Mouse (Mus musculus): ENCODE results near the gene Spata18. TPM values are rescaled to one million over a fixed set of nuclear protein-coding genes. Genes with fewer than 3 reads are reported as not detected.

Spata18 gene
- 0.15 TPM in 1 of 2 replicates, not detected in the other for polyA plus RNA-seq (2016; fragmentation: Nextera tagmentation; extraction: Ambion mirVana)

GRCm38 (mm10) chr5:73651061-73651854 lies at the start of gene Spata18:
TSS of gene Spata18 (plus strand) at chr5:73651379.
- under 1% methylated on average over 57 of the region's 57 CpGs for WGBS
- 0 out of 2 replicates have a peak within 1 kb of the TSS, but pooled peaks have one; percentile 2 for H3K27ac ChIP-seq (replicated peaks)

DNA sequence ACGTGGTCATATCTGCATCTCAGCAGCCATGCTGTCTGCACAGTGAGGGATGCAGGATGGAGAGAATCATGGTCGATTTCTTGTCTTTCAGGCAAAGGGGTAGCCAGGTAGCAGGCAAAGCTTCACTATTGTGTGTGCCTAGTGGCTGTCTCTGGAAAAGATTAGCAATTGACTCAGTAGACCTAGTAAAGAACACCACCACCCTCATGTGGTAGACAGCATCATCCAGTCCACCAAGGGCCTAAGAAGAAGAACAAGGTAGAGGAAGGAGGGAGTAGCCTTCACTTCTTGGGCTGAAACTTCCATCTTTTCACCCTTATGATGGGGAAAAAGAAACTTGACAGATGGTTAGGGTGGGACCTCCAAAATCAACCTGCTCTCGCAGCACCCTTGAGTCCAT lies 48.3 kb upstream of the Spata18 start:
- Histone ChIP-seq H3K9me3 (no peaks in the 10 kb centered on the region; the same call in 1 of the 2 replicates), H3K36me3 (replicated peaks) (no peaks in the 10 kb centered on the region), H3K27ac (replicated peaks) (no peak overlapping the region), H3K27me3 (replicated peaks; ENCODE audit: low read depth, poor library complexity, severe bottlenecking) (no peaks in the 10 kb centered on the region), H3K4me3 (no peak overlapping the region), H3K4me1 (peaks cover 7% of the 10 kb centered on the region)
- no peak for DNase-seq (ENCODE audit: low spot score)
- 82% methylated on average over 3 of the region's 3 CpGs for WGBS

More at GRCm38 (mm10) chr5:73651061-73651854, at the start of gene Spata18:
- peaks cover 88% of the 10 kb centered on the region for H3K27me3 ChIP-seq (replicated peaks; ENCODE audit: low read depth, poor library complexity, severe bottlenecking)
- no peaks in the 10 kb centered on the region for H3K36me3 ChIP-seq (replicated peaks)
- no peaks in the 10 kb centered on the region for H3K9me3 ChIP-seq
- peaks cover 41% of the 10 kb centered on the region for H3K4me1 ChIP-seq
- peak; percentile 63 for DNase-seq (ENCODE audit: low spot score)
- H3K4me3 ChIP-seq: peak within 1 kb of the TSS; percentile 61

GRCm38 (mm10) chr5:73604542-73604941 lies 46.6 kb upstream of the Spata18 start:
- DNase-seq (ENCODE audit: low spot score): no peak
- Histone ChIP-seq H3K4me1 (no peaks in the 10 kb centered on the region), H3K36me3 (replicated peaks) (no peaks in the 10 kb centered on the region), H3K27ac (replicated peaks) (no peak overlapping the region), H3K27me3 (replicated peaks; ENCODE audit: low read depth, poor library complexity, severe bottlenecking) (no peaks in the 10 kb centered on the region), H3K9me3 (no peaks in the 10 kb centered on the region; the same call in 1 of the 2 replicates), H3K4me3 (no peak overlapping the region)
- 95% methylated on average over 6 of the region's 6 CpGs for WGBS

GRCm38 (mm10) chr5:73604964-73605363 lies 46.2 kb upstream of the Spata18 start:
- Histone ChIP-seq H3K4me3 (no peak overlapping the region), H3K4me1 (no peaks in the 10 kb centered on the region), H3K27ac (replicated peaks) (no peak overlapping the region), H3K36me3 (replicated peaks) (no peaks in the 10 kb centered on the region), H3K27me3 (replicated peaks; ENCODE audit: low read depth, poor library complexity, severe bottlenecking) (no peaks in the 10 kb centered on the region), H3K9me3 (no peaks in the 10 kb centered on the region; the same call in 1 of the 2 replicates)
- WGBS: 89% methylated on average over 6 of the region's 6 CpGs
- DNase-seq (ENCODE audit: low spot score): no peak

DNA sequence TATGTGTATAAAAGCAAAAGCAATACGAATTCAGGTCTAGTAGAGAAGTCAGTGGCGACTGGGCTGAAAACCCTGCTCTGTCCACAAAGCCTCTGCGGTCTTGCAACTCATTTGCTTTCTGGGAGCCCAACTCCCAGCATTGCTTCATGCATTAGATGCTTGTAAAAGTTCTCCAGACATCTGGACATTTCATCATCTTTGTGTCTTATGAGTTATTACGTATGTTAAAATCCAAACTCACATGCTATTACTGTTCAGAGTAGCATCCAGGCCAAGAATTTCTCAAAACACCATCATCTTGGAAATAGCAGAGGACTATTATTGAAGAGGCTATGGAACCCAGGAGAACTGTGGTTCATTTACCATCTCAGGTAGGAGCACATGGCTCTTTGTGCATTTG lies 40.1 kb upstream of the Spata18 start:
- WGBS: 97% methylated on average over 4 of the region's 4 CpGs
- Histone ChIP-seq H3K4me3 (no peak overlapping the region), H3K9me3 (peaks cover 4% of the 10 kb centered on the region; the same call in 1 of the 2 replicates), H3K27me3 (replicated peaks; ENCODE audit: low read depth, poor library complexity, severe bottlenecking) (no peaks in the 10 kb centered on the region), H3K27ac (replicated peaks) (no peak overlapping the region), H3K36me3 (replicated peaks) (no peaks in the 10 kb centered on the region), H3K4me1 (no peaks in the 10 kb centered on the region)
- DNase-seq (ENCODE audit: low spot score): no peak

GRCm38 (mm10) chr5:73613296-73613695 lies 37.9 kb upstream of the Spata18 start:
- Histone ChIP-seq H3K27me3 (replicated peaks; ENCODE audit: low read depth, poor library complexity, severe bottlenecking) (no peaks in the 10 kb centered on the region), H3K27ac (replicated peaks) (no peak overlapping the region), H3K9me3 (peaks cover 4% of the 10 kb centered on the region; the same call in 1 of the 2 replicates), H3K4me1 (no peaks in the 10 kb centered on the region), H3K36me3 (replicated peaks) (no peaks in the 10 kb centered on the region), H3K4me3 (no peak overlapping the region)
- no peak for DNase-seq (ENCODE audit: low spot score)
- WGBS: 92% methylated on average over 8 of the region's 8 CpGs

- peaks cover 4% of the 10 kb centered on the region; the same call in 1 of the 2 replicates for H3K9me3 ChIP-seq
- DNase-seq (ENCODE audit: low spot score): no peak
- no peaks in the 10 kb centered on the region for H3K36me3 ChIP-seq (replicated peaks)
- no peak overlapping the region for H3K27ac ChIP-seq (replicated peaks)
- H3K4me1 ChIP-seq: no peaks in the 10 kb centered on the region
- no peak overlapping the region for H3K4me3 ChIP-seq
- WGBS: 81% methylated on average over 7 of the region's 7 CpGs
- no peaks in the 10 kb centered on the region for H3K27me3 ChIP-seq (replicated peaks; ENCODE audit: low read depth, poor library complexity, severe bottlenecking)
These were observed 36.0 kb upstream of the Spata18 start for GRCm38 (mm10) chr5:73615211-73615610.

DNA sequence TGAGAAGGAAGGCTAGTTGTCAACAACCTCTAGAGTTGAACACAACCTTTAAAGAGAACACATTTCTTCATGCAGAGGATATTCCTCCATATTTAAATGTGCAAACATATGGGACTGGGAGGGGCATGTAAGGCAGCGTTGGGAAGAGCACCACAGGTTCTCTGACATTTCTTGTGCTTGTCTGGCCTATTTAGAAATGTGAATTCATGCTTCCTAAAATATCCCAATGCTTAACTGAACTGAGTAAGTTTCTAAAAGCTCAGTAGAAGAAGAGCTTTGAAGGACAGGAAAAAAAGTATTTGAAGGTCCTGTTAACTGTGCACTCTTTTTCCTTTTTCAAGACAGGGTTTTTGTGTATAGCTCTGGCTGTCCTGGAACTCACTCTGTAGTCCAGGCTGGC lies 32.2 kb upstream of the Spata18 start:
- no peak for DNase-seq (ENCODE audit: low spot score)
- no peaks in the 10 kb centered on the region for H3K36me3 ChIP-seq (replicated peaks)
- H3K9me3 ChIP-seq: no peaks in the 10 kb centered on the region
- 81% methylated on average over 1 of the region's 1 CpGs for WGBS
- no peak overlapping the region for H3K27ac ChIP-seq (replicated peaks)
- no peaks in the 10 kb centered on the region for H3K4me1 ChIP-seq
- H3K4me3 ChIP-seq: no peak overlapping the region
- H3K27me3 ChIP-seq (replicated peaks; ENCODE audit: low read depth, poor library complexity, severe bottlenecking): no peaks in the 10 kb centered on the region

GRCm38 (mm10) chr5:73625505-73625904 lies 25.7 kb upstream of the Spata18 start:
- H3K27ac ChIP-seq (replicated peaks): no peak overlapping the region
- DNase-seq (ENCODE audit: low spot score): no peak
- 52% methylated on average over 1 of the region's 1 CpGs for WGBS

GRCm38 (mm10) chr5:73626842-73627241 lies 24.3 kb upstream of the Spata18 start:
- DNase-seq (ENCODE audit: low spot score): no peak
- H3K36me3 ChIP-seq (replicated peaks): no peaks in the 10 kb centered on the region
- no peaks in the 10 kb centered on the region for H3K9me3 ChIP-seq
- peaks cover 9% of the 10 kb centered on the region; the same call in 1 of the 2 replicates for H3K4me1 ChIP-seq
- no peak overlapping the region for H3K4me3 ChIP-seq
- 92% methylated on average over 7 of the region's 7 CpGs for WGBS
- no peaks in the 10 kb centered on the region for H3K27me3 ChIP-seq (replicated peaks; ENCODE audit: low read depth, poor library complexity, severe bottlenecking)
- H3K27ac ChIP-seq (replicated peaks): no peak overlapping the region

More at GRCm38 (mm10) chr5:73625505-73625904, 25.7 kb upstream of the Spata18 start:
- H3K36me3 ChIP-seq (replicated peaks): no peaks in the 10 kb centered on the region
- H3K4me1 ChIP-seq: no peaks in the 10 kb centered on the region
- H3K9me3 ChIP-seq: no peaks in the 10 kb centered on the region
- H3K27me3 ChIP-seq (replicated peaks; ENCODE audit: low read depth, poor library complexity, severe bottlenecking): no peaks in the 10 kb centered on the region
- H3K4me3 ChIP-seq: no peak overlapping the region

GRCm38 (mm10) chr5:73627559-73627958 lies 23.6 kb upstream of the Spata18 start:
- WGBS: 49% methylated on average over 4 of the region's 4 CpGs
- Histone ChIP-seq H3K9me3 (no peaks in the 10 kb centered on the region), H3K27me3 (replicated peaks; ENCODE audit: low read depth, poor library complexity, severe bottlenecking) (no peaks in the 10 kb centered on the region), H3K36me3 (replicated peaks) (no peaks in the 10 kb centered on the region), H3K27ac (replicated peaks) (no peak overlapping the region), H3K4me1 (peaks cover 9% of the 10 kb centered on the region; the same call in 1 of the 2 replicates), H3K4me3 (no peak overlapping the region)
- DNase-seq (ENCODE audit: low spot score): no peak

DNA sequence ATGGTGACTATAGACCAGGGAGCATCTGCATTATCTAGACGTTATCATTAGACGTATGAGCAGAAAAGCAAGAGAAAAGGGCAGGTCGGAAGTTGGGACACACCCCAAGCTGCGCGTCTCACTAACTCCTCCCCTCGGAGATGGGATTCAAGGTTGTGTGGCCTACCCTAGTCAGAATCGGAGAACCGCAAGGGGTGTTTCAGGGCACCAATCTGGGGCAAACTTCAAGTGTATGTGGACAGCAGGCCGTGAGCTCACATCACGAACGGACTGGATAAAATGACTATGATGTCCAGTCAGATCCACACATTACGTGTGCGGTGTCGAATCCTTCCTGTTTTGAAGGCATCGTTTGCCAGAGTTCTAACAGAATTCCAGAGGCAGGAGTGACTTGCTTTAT lies 23.2 kb upstream of the Spata18 start:
- H3K9me3 ChIP-seq: no peaks in the 10 kb centered on the region
- 74% methylated on average over 15 of the region's 15 CpGs for WGBS
- H3K4me1 ChIP-seq: peaks cover 9% of the 10 kb centered on the region; the same call in 1 of the 2 replicates
- no peak overlapping the region for H3K4me3 ChIP-seq
- no peak overlapping the region for H3K27ac ChIP-seq (replicated peaks)
- H3K36me3 ChIP-seq (replicated peaks): 0 out of 2 replicates have a peak, but pooled peaks cover under 1% of the 10 kb centered on the region
- DNase-seq (ENCODE audit: low spot score): no peak
- H3K27me3 ChIP-seq (replicated peaks; ENCODE audit: low read depth, poor library complexity, severe bottlenecking): no peaks in the 10 kb centered on the region

DNA sequence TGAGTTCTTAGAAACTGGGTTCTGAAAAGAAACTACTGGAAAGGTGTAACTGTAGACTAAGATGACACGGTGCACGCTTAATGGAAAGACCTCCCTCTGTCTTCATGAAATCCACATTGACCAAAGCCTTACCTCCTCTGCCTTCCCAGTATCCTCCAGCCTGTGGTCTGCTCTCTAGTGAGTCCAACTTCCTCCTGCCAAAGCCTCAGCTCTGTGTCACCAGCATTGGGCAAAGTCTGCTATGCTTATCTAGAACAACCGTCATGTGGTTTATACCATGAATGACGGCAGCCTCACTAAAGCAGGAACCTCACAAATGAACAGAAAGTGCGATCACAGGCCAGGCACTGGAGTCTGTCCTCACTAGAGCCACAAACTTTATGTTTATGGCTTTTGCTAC lies 21.0 kb upstream of the Spata18 start:
- DNase-seq (ENCODE audit: low spot score): no peak
- Histone ChIP-seq H3K27ac (replicated peaks) (no peak overlapping the region), H3K4me1 (peaks cover 9% of the 10 kb centered on the region; the same call in 1 of the 2 replicates), H3K27me3 (replicated peaks; ENCODE audit: low read depth, poor library complexity, severe bottlenecking) (no peaks in the 10 kb centered on the region), H3K9me3 (peaks cover 6% of the 10 kb centered on the region), H3K4me3 (no peak overlapping the region), H3K36me3 (replicated peaks) (peaks cover 18% of the 10 kb centered on the region)
- 90% methylated on average over 5 of the region's 5 CpGs for WGBS
